Mouse (Mus musculus): Measurements from ENCODE around the gene Sgo2a. TPM values are rescaled to one million over a fixed set of nuclear protein-coding genes. Genes with fewer than 3 reads are reported as not detected.

Sgo2a gene
- polyA plus RNA-seq, 1 experiment from 2014 or later, result 1.3 TPM

- H3K36me3 ChIP-seq (ENCODE audit: insufficient read depth, low read length), result peaks cover 5% of the 10 kb centered on the region; the same call in 1 of the 2 replicates
Measured at GRCm38 (mm10) chr1:57953586-57954375, 42.0 kb upstream of the Sgo2a start.

GRCm38 (mm10) chr1:57954376-57954765, 41.4 kb upstream of the Sgo2a start:
- no peaks in the 10 kb centered on the region for H3K9me3 ChIP-seq (ENCODE audit: low read length)
- 65% methylated on average over 5 of the region's 5 CpGs for WGBS
- TF ChIP-seq CTCF (IDR thresholded peaks at IDR 0.05), result no peak
- TF ChIP-seq EP300 (IDR thresholded peaks at IDR 0.05), result no peak
- H3K4me1 ChIP-seq (ENCODE audit: insufficient read depth, low read depth, low read length), result no peaks in the 10 kb centered on the region
- peaks cover 9% of the 10 kb centered on the region; the same call in 1 of the 2 replicates for H3K36me3 ChIP-seq (ENCODE audit: insufficient read depth, low read length)
- H3K4me2 ChIP-seq (replicated peaks; ENCODE audit: low read depth, low read length), result no peak overlapping the region
- no peak overlapping the region for H3K4me3 ChIP-seq (ENCODE audit: low read depth, low read length)
- H3K27ac ChIP-seq (ENCODE audit: low read length), result no peak overlapping the region
- DNase-seq (ENCODE audit: low spot score), result no peak
- ATAC-seq, result no peak
- H3K27me3 ChIP-seq (replicated peaks; ENCODE audit: insufficient read depth, low read length), result no peaks in the 10 kb centered on the region
- H3K9ac ChIP-seq (replicated peaks; ENCODE audit: low read depth), result no peak overlapping the region

More at GRCm38 (mm10) chr1:57953586-57954375, 42.0 kb upstream of the Sgo2a start:
- no peaks in the 10 kb centered on the region for H3K9me3 ChIP-seq (ENCODE audit: low read length)
- no peaks in the 10 kb centered on the region for H3K4me1 ChIP-seq (ENCODE audit: insufficient read depth, low read depth, low read length)
- no peak overlapping the region for H3K4me2 ChIP-seq (replicated peaks; ENCODE audit: low read depth, low read length)
- no peaks in the 10 kb centered on the region for H3K27me3 ChIP-seq (replicated peaks; ENCODE audit: insufficient read depth, low read length)
- DNase-seq (ENCODE audit: low spot score) (no peak), ATAC-seq (no peak)
- no peak for TF ChIP-seq CTCF (IDR thresholded peaks at IDR 0.05)
- TF ChIP-seq EP300 (IDR thresholded peaks at IDR 0.05), result no peak
- no peak overlapping the region for H3K27ac ChIP-seq (ENCODE audit: low read length)
- H3K9ac ChIP-seq (replicated peaks; ENCODE audit: low read depth), result no peak overlapping the region
- no peak overlapping the region for H3K4me3 ChIP-seq (ENCODE audit: low read depth, low read length)
- WGBS, result 81% methylated on average over 16 of the region's 16 CpGs

GRCm38 (mm10) chr1:57955774-57956173, 40.0 kb upstream of the Sgo2a start:
- DNase-seq (ENCODE audit: low spot score) (no peak), ATAC-seq (no peak)
- no peak overlapping the region for H3K4me3 ChIP-seq (ENCODE audit: low read depth, low read length)
- no peaks in the 10 kb centered on the region for H3K4me1 ChIP-seq (ENCODE audit: insufficient read depth, low read depth, low read length)
- H3K4me2 ChIP-seq (replicated peaks; ENCODE audit: low read depth, low read length), result no peak overlapping the region
- H3K36me3 ChIP-seq (ENCODE audit: insufficient read depth, low read length), result peaks cover 15% of the 10 kb centered on the region; the same call in 1 of the 2 replicates
- no peak for TF ChIP-seq CTCF (IDR thresholded peaks at IDR 0.05)
- no peak for TF ChIP-seq EP300 (IDR thresholded peaks at IDR 0.05)
- WGBS, result 94% methylated on average over 1 of the region's 1 CpGs
- H3K27me3 ChIP-seq (replicated peaks; ENCODE audit: insufficient read depth, low read length), result no peaks in the 10 kb centered on the region
- no peaks in the 10 kb centered on the region for H3K9me3 ChIP-seq (ENCODE audit: low read length)
- no peak overlapping the region for H3K27ac ChIP-seq (ENCODE audit: low read length)
- no peak overlapping the region for H3K9ac ChIP-seq (replicated peaks; ENCODE audit: low read depth)

GRCm38 (mm10) chr1:57969327-57970271, 26.2 kb upstream of the Sgo2a start:
- Histone ChIP-seq H3K27ac (ENCODE audit: low read length) (peak overlapping the region; percentile 87), H3K4me3 (ENCODE audit: low read depth, low read length) (peak overlapping the region; percentile 85), H3K4me2 (replicated peaks; ENCODE audit: low read depth, low read length) (peak overlapping the region; percentile 74), H3K36me3 (ENCODE audit: insufficient read depth, low read length) (peaks cover 8% of the 10 kb centered on the region; the same call in 1 of the 2 replicates), H3K9me3 (ENCODE audit: low read length) (no peaks in the 10 kb centered on the region), H3K9ac (replicated peaks; ENCODE audit: low read depth) (peak overlapping the region; percentile 93), H3K4me1 (ENCODE audit: insufficient read depth, low read depth, low read length) (peaks cover 9% of the 10 kb centered on the region; the same call in 1 of the 2 replicates), H3K27me3 (replicated peaks; ENCODE audit: insufficient read depth, low read length) (no peaks in the 10 kb centered on the region)
- DNase-seq (ENCODE audit: low spot score) (peak; percentile 95), ATAC-seq (peak; percentile 99)
- no peak for TF ChIP-seq EP300 (IDR thresholded peaks at IDR 0.05)
- peak; percentile 91 for TF ChIP-seq CTCF (IDR thresholded peaks at IDR 0.05)
- WGBS, result 1% methylated on average over 59 of the region's 65 CpGs

- peaks cover 9% of the 10 kb centered on the region; the same call in 1 of the 2 replicates for H3K4me1 ChIP-seq (ENCODE audit: insufficient read depth, low read depth, low read length)
- H3K9me3 ChIP-seq (ENCODE audit: low read length), result no peaks in the 10 kb centered on the region
- 69% methylated on average over 2 of the region's 2 CpGs for WGBS
- no peak overlapping the region for H3K9ac ChIP-seq (replicated peaks; ENCODE audit: low read depth)
- TF ChIP-seq EP300 (IDR thresholded peaks at IDR 0.05) (no peak), CTCF (IDR thresholded peaks at IDR 0.05) (no peak)
- H3K36me3 ChIP-seq (ENCODE audit: insufficient read depth, low read length), result no peaks in the 10 kb centered on the region
- H3K27me3 ChIP-seq (replicated peaks; ENCODE audit: insufficient read depth, low read length), result no peaks in the 10 kb centered on the region
- no peak overlapping the region for H3K4me2 ChIP-seq (replicated peaks; ENCODE audit: low read depth, low read length)
- DNase-seq (ENCODE audit: low spot score) (no peak), ATAC-seq (no peak)
- no peak overlapping the region for H3K27ac ChIP-seq (ENCODE audit: low read length)
- no peak overlapping the region for H3K4me3 ChIP-seq (ENCODE audit: low read depth, low read length)
Measured at GRCm38 (mm10) chr1:57971588-57971987, 24.2 kb upstream of the Sgo2a start.

- no peaks in the 10 kb centered on the region for H3K27me3 ChIP-seq (replicated peaks; ENCODE audit: insufficient read depth, low read length)
- no peaks in the 10 kb centered on the region for H3K4me1 ChIP-seq (ENCODE audit: insufficient read depth, low read depth, low read length)
- no peak overlapping the region for H3K9ac ChIP-seq (replicated peaks; ENCODE audit: low read depth)
- ATAC-seq (no peak), DNase-seq (ENCODE audit: low spot score) (no peak)
- no peak overlapping the region for H3K4me3 ChIP-seq (ENCODE audit: low read depth, low read length)
- 89% methylated on average over 3 of the region's 3 CpGs for WGBS
- no peaks in the 10 kb centered on the region for H3K36me3 ChIP-seq (ENCODE audit: insufficient read depth, low read length)
- H3K9me3 ChIP-seq (ENCODE audit: low read length), result no peaks in the 10 kb centered on the region
- no peak overlapping the region for H3K27ac ChIP-seq (ENCODE audit: low read length)
- TF ChIP-seq EP300 (IDR thresholded peaks at IDR 0.05), result no peak
- no peak overlapping the region for H3K4me2 ChIP-seq (replicated peaks; ENCODE audit: low read depth, low read length)
Measured at GRCm38 (mm10) chr1:57976860-57977259, 18.9 kb upstream of the Sgo2a start.
